Mouse (Mus musculus): ENCODE data around the gene Trim7. TPM values are rescaled to one million over a fixed set of nuclear protein-coding genes. Genes with fewer than 3 reads are reported as not detected.

The Trim7 gene
- polyA plus RNA-seq, 1 experiment, result 8.7 TPM

- Histone ChIP-seq H3K27me3 (ENCODE audit: control insufficient read depth, insufficient read depth, low read length, poor library complexity, severe bottlenecking) (no peaks in the 10 kb centered on the region), H3K4me1 (ENCODE audit: control insufficient read depth, insufficient read depth, low read length) (peaks cover 3% of the 10 kb centered on the region), H3K4me3 (ENCODE audit: low read depth, low read length) (no peak overlapping the region), H3K9ac (ENCODE audit: low read depth, poor library complexity, severe bottlenecking) (no peak overlapping the region), H3K36me3 (ENCODE audit: control insufficient read depth, insufficient read depth, low read length, poor library complexity, severe bottlenecking) (no peaks in the 10 kb centered on the region), H3K9me3 (replicated peaks; ENCODE audit: control insufficient read depth, insufficient read depth, low read length, poor library complexity, severe bottlenecking) (no peaks in the 10 kb centered on the region), H3K27ac (ENCODE audit: insufficient read depth, low read length) (no peak overlapping the region)
- TF ChIP-seq POLR2A (IDR thresholded peaks at IDR 0.05; ENCODE audit: insufficient read depth, low read length) (no peak), CTCF (IDR thresholded peaks at IDR 0.05; ENCODE audit: low read depth, low read length) (no peak), EP300 (IDR thresholded peaks at IDR 0.05; ENCODE audit: insufficient read depth, low read depth, low read length) (no peak)
Measured at GRCm38 (mm10) chr11:48795221-48795620, 30.7 kb upstream of the Trim7 start.

DNA sequence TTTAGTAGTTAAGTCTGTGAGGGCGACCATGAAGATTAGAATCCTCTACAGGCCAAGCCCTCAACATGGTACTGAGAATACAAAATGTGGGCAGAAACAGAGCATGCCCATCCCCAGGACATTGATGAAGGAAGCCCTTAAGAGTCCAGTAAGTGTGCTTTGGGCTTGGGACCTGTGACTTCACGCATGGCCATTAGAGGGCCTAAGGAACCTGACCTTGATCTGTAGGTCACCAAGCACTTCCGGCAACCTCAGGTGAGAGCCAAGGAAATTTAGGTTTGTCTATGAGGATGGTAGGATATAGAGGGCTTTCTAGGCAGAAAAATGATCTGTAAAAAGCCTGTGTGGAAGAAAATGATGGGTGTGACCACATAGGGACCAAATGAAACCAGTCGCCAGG lies 29.6 kb upstream of the Trim7 start:
- peaks cover 3% of the 10 kb centered on the region for H3K4me1 ChIP-seq (ENCODE audit: control insufficient read depth, insufficient read depth, low read length)
- H3K27ac ChIP-seq (ENCODE audit: insufficient read depth, low read length), result no peak overlapping the region
- H3K36me3 ChIP-seq (ENCODE audit: control insufficient read depth, insufficient read depth, low read length, poor library complexity, severe bottlenecking), result peaks cover 7% of the 10 kb centered on the region
- H3K27me3 ChIP-seq (ENCODE audit: control insufficient read depth, insufficient read depth, low read length, poor library complexity, severe bottlenecking), result no peaks in the 10 kb centered on the region
- no peak overlapping the region for H3K9ac ChIP-seq (ENCODE audit: low read depth, poor library complexity, severe bottlenecking)
- H3K4me3 ChIP-seq (ENCODE audit: low read depth, low read length), result no peak overlapping the region
- H3K9me3 ChIP-seq (replicated peaks; ENCODE audit: control insufficient read depth, insufficient read depth, low read length, poor library complexity, severe bottlenecking), result no peaks in the 10 kb centered on the region
- no peak for TF ChIP-seq EP300 (IDR thresholded peaks at IDR 0.05; ENCODE audit: insufficient read depth, low read depth, low read length)
- peak; percentile 18 for TF ChIP-seq CTCF (IDR thresholded peaks at IDR 0.05; ENCODE audit: low read depth, low read length)
- no peak for TF ChIP-seq POLR2A (IDR thresholded peaks at IDR 0.05; ENCODE audit: insufficient read depth, low read length)

DNA sequence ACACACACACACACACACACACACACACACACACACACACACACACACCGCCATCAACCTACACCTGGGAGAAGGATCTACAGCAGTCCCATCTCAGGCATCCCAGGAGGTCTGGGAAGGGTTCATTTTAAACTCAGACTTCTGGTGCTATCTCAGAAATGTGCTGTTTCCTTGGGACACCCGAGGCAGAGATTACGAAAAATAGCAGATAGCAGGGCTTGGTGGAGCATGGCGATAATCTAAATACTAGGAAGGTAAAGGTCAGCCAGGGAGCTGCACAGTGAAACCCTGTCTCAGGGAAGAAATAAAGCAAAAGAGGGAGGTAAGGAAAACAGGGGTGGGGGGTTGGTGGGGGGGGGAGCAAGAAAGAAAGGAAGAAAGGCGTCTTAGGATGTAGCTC lies 28.7 kb upstream of the Trim7 start:
- peaks cover 3% of the 10 kb centered on the region for H3K4me1 ChIP-seq (ENCODE audit: control insufficient read depth, insufficient read depth, low read length)
- H3K27ac ChIP-seq (ENCODE audit: insufficient read depth, low read length), result no peak overlapping the region
- no peaks in the 10 kb centered on the region for H3K27me3 ChIP-seq (ENCODE audit: control insufficient read depth, insufficient read depth, low read length, poor library complexity, severe bottlenecking)
- H3K9me3 ChIP-seq (replicated peaks; ENCODE audit: control insufficient read depth, insufficient read depth, low read length, poor library complexity, severe bottlenecking), result no peaks in the 10 kb centered on the region
- TF ChIP-seq CTCF (IDR thresholded peaks at IDR 0.05; ENCODE audit: low read depth, low read length) (no peak), EP300 (IDR thresholded peaks at IDR 0.05; ENCODE audit: insufficient read depth, low read depth, low read length) (no peak), POLR2A (IDR thresholded peaks at IDR 0.05; ENCODE audit: insufficient read depth, low read length) (no peak)
- H3K36me3 ChIP-seq (ENCODE audit: control insufficient read depth, insufficient read depth, low read length, poor library complexity, severe bottlenecking), result peaks cover 17% of the 10 kb centered on the region
- H3K4me3 ChIP-seq (ENCODE audit: low read depth, low read length), result no peak overlapping the region
- peak overlapping the region; percentile 97; the same call in 1 of the 2 replicates for H3K9ac ChIP-seq (ENCODE audit: low read depth, poor library complexity, severe bottlenecking)

DNA sequence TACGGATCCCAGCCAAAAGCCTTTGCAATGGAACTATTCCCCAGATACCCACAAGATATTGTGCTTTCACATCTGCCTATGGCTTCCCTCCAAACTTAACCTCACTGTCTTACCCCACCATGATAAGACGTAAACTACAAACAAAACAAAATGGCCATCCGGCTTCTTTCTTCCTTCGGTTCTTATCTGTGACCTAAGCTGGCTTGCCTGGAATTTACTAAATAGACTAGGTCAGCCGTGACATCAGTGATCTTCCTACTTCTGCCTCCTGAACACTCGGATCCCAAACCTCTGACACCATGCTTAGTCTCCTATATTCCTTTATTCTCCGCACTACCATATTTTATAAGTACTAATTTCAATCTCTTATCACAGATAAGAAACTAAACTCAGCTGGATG lies 27.6 kb upstream of the Trim7 start:
- H3K36me3 ChIP-seq (ENCODE audit: control insufficient read depth, insufficient read depth, low read length, poor library complexity, severe bottlenecking), result peaks cover 27% of the 10 kb centered on the region
- H3K4me1 ChIP-seq (ENCODE audit: control insufficient read depth, insufficient read depth, low read length), result peaks cover 3% of the 10 kb centered on the region
- H3K9ac ChIP-seq (ENCODE audit: low read depth, poor library complexity, severe bottlenecking), result peak overlapping the region; percentile 97
- no peaks in the 10 kb centered on the region for H3K9me3 ChIP-seq (replicated peaks; ENCODE audit: control insufficient read depth, insufficient read depth, low read length, poor library complexity, severe bottlenecking)
- H3K27ac ChIP-seq (ENCODE audit: insufficient read depth, low read length), result peak overlapping the region; percentile 45; the same call in 1 of the 2 replicates
- peak overlapping the region; percentile 49 for H3K4me3 ChIP-seq (ENCODE audit: low read depth, low read length)
- no peaks in the 10 kb centered on the region for H3K27me3 ChIP-seq (ENCODE audit: control insufficient read depth, insufficient read depth, low read length, poor library complexity, severe bottlenecking)
- TF ChIP-seq EP300 (IDR thresholded peaks at IDR 0.05; ENCODE audit: insufficient read depth, low read depth, low read length) (no peak), POLR2A (IDR thresholded peaks at IDR 0.05; ENCODE audit: insufficient read depth, low read length) (no peak), CTCF (IDR thresholded peaks at IDR 0.05; ENCODE audit: low read depth, low read length) (no peak)

DNA sequence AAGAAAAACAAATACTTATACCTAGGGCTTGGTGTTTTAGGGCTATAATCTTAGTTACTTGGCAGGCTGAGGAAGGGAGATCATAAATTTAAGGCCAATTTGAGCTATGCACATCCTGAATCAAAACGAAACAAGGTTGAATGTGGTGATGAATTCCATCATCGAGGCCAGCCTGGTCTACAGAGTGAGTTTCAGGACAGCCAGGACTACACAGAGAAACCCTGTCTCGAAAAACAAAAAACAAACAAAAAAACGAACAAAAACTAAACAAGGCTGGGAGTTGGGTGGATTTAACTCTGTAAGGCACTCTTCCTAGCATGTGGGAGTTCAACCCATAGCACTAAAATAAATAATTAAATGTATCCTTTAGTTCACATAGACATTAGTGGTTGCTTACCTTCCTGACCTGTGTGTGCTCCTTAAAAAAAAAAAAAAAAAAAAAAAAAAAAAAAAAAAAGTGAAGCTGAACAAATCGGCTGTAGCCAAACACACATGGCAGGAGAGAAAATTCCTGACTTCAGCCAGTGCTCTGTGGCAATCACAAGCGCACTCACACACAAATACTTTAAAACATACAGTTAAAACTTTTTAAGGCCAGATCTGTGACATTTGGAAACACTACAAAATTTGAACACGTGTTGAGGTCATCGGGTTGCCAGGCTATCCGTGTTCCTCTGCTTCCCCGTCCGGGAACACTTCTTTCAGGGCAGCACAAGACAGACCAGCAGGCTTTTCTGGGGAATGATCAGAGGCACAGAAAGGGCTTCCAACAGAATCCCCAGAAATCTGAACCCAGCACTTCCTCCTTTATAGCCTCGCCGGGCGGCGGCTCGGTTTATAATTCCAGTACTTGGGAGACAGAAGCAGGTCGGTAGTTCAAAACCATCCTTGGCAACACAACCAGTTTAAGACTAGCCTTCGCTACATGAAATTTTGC lies 26.7 kb upstream of the Trim7 start:
- Histone ChIP-seq H3K4me1 (ENCODE audit: control insufficient read depth, insufficient read depth, low read length) (peaks cover 3% of the 10 kb centered on the region), H3K27me3 (ENCODE audit: control insufficient read depth, insufficient read depth, low read length, poor library complexity, severe bottlenecking) (no peaks in the 10 kb centered on the region), H3K27ac (ENCODE audit: insufficient read depth, low read length) (peak overlapping the region; percentile 80), H3K4me3 (ENCODE audit: low read depth, low read length) (peak overlapping the region; percentile 90), H3K9me3 (replicated peaks; ENCODE audit: control insufficient read depth, insufficient read depth, low read length, poor library complexity, severe bottlenecking) (no peaks in the 10 kb centered on the region), H3K36me3 (ENCODE audit: control insufficient read depth, insufficient read depth, low read length, poor library complexity, severe bottlenecking) (peaks cover 36% of the 10 kb centered on the region), H3K9ac (ENCODE audit: low read depth, poor library complexity, severe bottlenecking) (peak overlapping the region; percentile 97)
- no peak for TF ChIP-seq CTCF (IDR thresholded peaks at IDR 0.05; ENCODE audit: low read depth, low read length)
- TF ChIP-seq EP300 (IDR thresholded peaks at IDR 0.05; ENCODE audit: insufficient read depth, low read depth, low read length), result no peak
- TF ChIP-seq POLR2A (IDR thresholded peaks at IDR 0.05; ENCODE audit: insufficient read depth, low read length), result no peak
